Mouse (Mus musculus) intestine, embryonic 16.5 days (tissue): ENCODE measurements at regions not wholly inside any gene's neighbourhood (a gene's known extent, or its start where the extent isn't known, plus 50 kb on each side); places are given as distances from the start of the nearest gene placed in this dataset.
"Not testable (repeated sequence)": the region's sequence is repeated elsewhere in the genome, so short reads cannot be mapped to it uniquely, and the experiment has no call there.

Experiments
- ATAC-seq: fragments of 200-750 bp; cut with Nextera tagmentation; 2 replicates; pipeline ENCODE4 v1.8.0; 2017; ENCODE audit warnings: moderate TSS enrichment, moderate library complexity
- H3K27ac ChIP-seq: fragments of 300-500 bp; sonication (generic); 2 replicates; pipeline ENCODE4 v1.5.1; 2014; ENCODE audit warnings: mild to moderate bottlenecking, low read length
- H3K27me3 ChIP-seq: fragments of 300-500 bp; sonication (generic); replicated peaks from 2 replicates; pipeline ENCODE4 v1.6.1; 2014; ENCODE audit warnings: low read length, control low read depth, mixed read lengths; ENCODE audit not compliant: control insufficient read depth, insufficient read depth
- H3K36me3 ChIP-seq: fragments of 300-500 bp; sonication (generic); 2 replicates; pipeline ENCODE4 v1.6.1; 2014; ENCODE audit warnings: low read length, control low read depth; ENCODE audit not compliant: control insufficient read depth, insufficient read depth
- H3K4me1 ChIP-seq: fragments of 300-500 bp; sonication (generic); 2 replicates; pipeline ENCODE4 v1.6.1; 2014; ENCODE audit warnings: low read length, control low read depth, mixed read lengths; ENCODE audit not compliant: control insufficient read depth, insufficient read depth
- H3K4me2 ChIP-seq: fragments of 300-500 bp; sonication (generic); 2 replicates; pipeline ENCODE4 v1.6.1; 2014; ENCODE audit warnings: low read depth, low read length, control low read depth
- H3K4me3 ChIP-seq: fragments of 300-500 bp; sonication (generic); 2 replicates; pipeline ENCODE4 v1.5.1; 2014; ENCODE audit warnings: mild to moderate bottlenecking, low read length
- H3K9ac ChIP-seq: fragments of 300-500 bp; sonication (generic); 2 replicates; pipeline ENCODE4 v1.6.1; 2014; ENCODE audit warnings: low read depth, low read length
- H3K9me3 ChIP-seq: fragments of 300-500 bp; sonication (generic); 2 replicates; pipeline ENCODE4 v1.6.1; 2016; ENCODE audit warnings: low read length, control low read depth; ENCODE audit not compliant: control insufficient read depth
- WGBS: fragments of 180-500 bp; shearing (Covaris S2); extraction: QIAGEN DNeasy Blood & Tissue Kit; methylation state at CpG from one replicate; pipeline ENCODE4 v1.1.7; 2014; 5-methylcytosine and 5-hydroxymethylcytosine counted together

DNA sequence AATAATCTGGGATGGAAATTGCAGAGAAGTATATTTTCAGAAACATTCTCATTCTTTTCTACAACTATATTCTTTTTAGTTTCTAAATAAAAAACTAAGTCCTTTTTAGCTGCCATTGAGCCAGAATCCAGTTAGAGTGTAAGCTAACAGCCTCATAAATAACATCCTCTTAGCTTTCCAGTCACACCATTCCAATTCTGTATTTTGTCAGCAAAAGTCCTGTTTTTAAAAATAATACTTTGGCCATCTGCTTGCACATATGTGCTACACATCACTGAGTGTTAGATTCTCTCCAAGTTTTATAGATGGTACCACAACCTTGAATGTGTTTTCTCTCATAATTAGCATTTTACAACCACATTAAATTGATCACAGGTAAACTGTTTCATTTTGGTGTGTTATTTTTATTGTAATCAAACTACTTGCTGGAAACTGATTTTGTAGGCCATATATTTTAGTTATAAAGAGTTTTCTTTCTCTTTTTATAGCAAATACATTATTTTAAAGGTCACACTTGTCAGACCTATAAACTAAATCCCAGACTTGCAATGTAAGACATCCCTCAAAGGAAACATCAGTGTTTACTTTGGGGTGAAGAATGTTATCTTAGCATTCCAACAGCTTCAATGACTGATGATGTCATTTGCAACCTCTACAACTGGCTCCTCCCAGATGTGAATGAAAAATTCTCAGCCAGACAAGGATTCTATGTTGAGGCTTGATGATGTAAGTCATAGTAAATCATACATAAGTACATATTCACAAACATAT, 1878.9 kb upstream of the Flrt2 start:
- H3K36me3 ChIP-seq: no peaks in the 10 kb centered on the region
- no peak overlapping the region for H3K4me2 ChIP-seq
- no peak overlapping the region for H3K27ac ChIP-seq
- H3K4me3 ChIP-seq: no peak overlapping the region
- ATAC-seq: no peak
- no peaks in the 10 kb centered on the region for H3K27me3 ChIP-seq
- H3K4me1 ChIP-seq: no peaks in the 10 kb centered on the region
- H3K9me3 ChIP-seq: no peaks in the 10 kb centered on the region
- H3K9ac ChIP-seq: no peak overlapping the region

DNA sequence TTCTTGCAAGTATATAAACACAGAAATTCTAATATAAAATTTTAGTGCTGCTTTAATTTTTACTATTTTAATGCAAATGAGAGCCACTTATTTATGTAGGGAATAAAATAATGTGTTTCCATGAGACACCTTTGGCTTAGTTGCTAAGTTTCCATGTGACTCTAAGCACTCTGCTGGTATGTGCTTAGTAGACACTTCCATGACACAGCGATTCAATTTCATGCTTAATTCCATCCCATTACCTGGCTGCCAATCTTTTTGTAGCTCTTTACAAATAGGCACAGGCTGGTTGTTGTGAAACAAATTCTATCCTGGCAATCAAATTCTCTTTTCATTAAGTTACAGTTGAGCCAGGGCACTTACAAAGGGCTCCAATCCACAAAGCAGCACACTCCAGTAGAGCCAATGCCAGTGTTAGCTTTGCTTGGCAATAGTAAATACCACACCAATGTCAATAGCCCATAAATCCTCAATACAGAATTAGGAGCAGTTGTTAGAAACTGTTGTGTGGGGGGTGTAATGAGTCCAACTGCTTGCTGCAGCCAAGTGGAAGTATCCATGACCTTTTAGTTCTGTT, 1841.0 kb upstream of the Flrt2 start:
- Histone ChIP-seq H3K9me3 (no peaks in the 10 kb centered on the region), H3K27ac (no peak overlapping the region), H3K4me2 (no peak overlapping the region), H3K36me3 (no peaks in the 10 kb centered on the region), H3K4me1 (no peaks in the 10 kb centered on the region), H3K9ac (no peak overlapping the region), H3K4me3 (no peak overlapping the region), H3K27me3 (no peaks in the 10 kb centered on the region)
- 61% methylated on average over 1 of the region's 1 CpGs for WGBS
- no peak for ATAC-seq

DNA sequence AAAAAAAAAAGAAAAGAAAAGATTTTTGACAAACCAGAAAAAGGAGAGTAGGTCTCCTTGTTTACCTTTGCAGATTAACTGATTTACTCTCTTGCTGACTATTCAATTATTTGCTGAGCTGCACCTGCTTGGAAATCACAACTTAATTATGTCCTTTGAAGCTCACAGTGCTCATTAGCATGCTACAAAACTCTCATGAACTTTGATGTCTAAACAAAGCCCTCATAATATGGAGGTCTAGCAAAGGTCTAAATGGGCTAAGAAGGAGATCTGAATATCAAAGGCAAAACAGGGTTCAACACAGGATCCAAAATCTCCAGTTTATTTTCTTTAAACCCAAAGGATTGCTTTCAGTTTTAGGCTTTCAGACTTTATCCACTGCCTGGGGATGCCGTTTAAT, 1840.4 kb upstream of the Flrt2 start:
- no peaks in the 10 kb centered on the region for H3K36me3 ChIP-seq
- no peak overlapping the region for H3K27ac ChIP-seq
- no peak overlapping the region for H3K4me3 ChIP-seq
- H3K9ac ChIP-seq: no peak overlapping the region
- no peaks in the 10 kb centered on the region for H3K9me3 ChIP-seq
- WGBS: 48% methylated on average over 1 of the region's 1 CpGs
- no peaks in the 10 kb centered on the region for H3K27me3 ChIP-seq
- H3K4me1 ChIP-seq: no peaks in the 10 kb centered on the region
- no peak for ATAC-seq
- H3K4me2 ChIP-seq: no peak overlapping the region

DNA sequence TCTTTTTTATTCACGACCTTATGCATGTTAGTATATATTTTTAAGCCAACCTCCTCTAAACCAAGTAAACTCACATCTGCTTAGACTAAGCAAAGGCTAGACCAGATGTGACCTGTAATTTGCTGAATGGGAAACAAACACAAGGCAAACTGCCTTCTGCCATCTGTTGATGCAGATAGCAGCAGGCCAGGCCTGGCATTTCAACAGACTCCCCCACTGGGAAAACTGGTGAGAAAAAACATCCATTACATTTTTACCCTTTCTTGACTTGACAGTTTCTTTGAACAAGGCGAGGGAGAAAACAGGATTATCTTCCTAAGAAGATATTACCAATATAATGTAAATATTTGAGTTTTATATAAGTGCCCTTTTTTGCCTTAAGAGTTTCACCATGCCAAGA, 1806.1 kb upstream of the Flrt2 start:
- WGBS: 64% methylated on average over 2 of the region's 2 CpGs
- Histone ChIP-seq H3K27ac (no peak overlapping the region), H3K9me3 (no peaks in the 10 kb centered on the region), H3K9ac (no peak overlapping the region), H3K4me2 (no peak overlapping the region), H3K4me1 (no peaks in the 10 kb centered on the region), H3K36me3 (no peaks in the 10 kb centered on the region), H3K27me3 (no peaks in the 10 kb centered on the region), H3K4me3 (no peak overlapping the region)
- no peak for ATAC-seq

DNA sequence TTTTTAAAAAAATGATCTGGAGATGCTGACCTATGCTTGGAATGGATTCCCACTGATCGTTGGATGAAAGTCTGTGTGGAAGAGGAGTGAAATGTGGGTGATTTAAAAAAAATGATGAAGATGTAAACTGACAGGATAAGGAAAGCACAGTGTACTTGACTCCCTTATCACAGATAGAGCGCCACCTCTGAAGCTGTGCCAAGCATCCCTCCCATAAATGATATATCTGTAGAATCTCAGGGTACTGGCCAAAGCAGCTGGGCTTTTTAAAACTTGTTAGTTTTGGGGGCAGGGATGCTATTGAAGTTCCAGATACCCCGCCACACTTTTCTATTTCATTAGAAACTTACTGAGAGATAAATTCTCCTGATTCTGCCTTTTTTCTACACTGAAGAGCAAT, 1801.9 kb upstream of the Flrt2 start:
- no peak overlapping the region for H3K9ac ChIP-seq
- ATAC-seq: no peak
- 79% methylated on average over 3 of the region's 3 CpGs for WGBS
- no peaks in the 10 kb centered on the region for H3K36me3 ChIP-seq
- H3K4me3 ChIP-seq: no peak overlapping the region
- no peaks in the 10 kb centered on the region for H3K9me3 ChIP-seq
- no peaks in the 10 kb centered on the region for H3K27me3 ChIP-seq
- H3K4me2 ChIP-seq: no peak overlapping the region
- no peak overlapping the region for H3K27ac ChIP-seq
- no peaks in the 10 kb centered on the region for H3K4me1 ChIP-seq

DNA sequence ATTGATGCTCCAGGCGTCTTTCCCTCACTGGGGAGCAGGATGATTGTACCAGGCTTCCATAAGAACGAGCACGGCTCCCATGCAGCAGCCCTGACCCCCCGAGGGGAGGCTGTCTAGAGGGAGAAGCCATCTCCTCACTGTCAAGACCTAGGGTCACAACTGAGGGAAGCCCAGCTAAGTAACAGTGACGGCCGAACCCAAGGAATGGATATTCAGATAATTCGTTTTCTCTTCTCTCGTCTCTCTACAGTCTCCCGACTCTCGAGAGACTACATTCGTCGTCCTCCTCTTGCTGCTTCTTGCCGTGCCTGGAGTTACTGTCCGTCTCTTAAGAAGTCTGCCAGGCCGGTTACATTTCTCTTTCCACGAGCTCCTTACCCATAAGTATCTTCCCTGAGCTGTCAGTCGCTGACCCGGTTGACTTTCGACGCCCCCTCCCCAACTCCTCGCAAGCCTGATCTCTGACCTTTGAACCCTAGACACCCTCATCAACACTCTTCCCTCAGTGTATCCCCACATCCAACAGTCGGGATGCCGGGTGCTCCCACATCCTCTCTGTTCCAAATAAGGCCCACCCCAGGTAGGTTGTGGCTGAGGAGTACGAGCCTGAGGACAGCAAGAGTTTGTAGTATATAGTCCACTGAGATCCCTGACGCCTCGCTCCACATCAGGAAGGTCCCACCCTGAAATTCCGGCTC, 1763.3 kb upstream of the Flrt2 start:
- not testable (repeated sequence) for H3K9ac ChIP-seq, H3K27me3 ChIP-seq, H3K27ac ChIP-seq, H3K4me3 ChIP-seq, H3K4me1 ChIP-seq, H3K36me3 ChIP-seq, H3K9me3 ChIP-seq, H3K4me2 ChIP-seq
- ATAC-seq: peak; percentile 86
- 90% methylated on average over 1 of the region's 27 CpGs for WGBS

DNA sequence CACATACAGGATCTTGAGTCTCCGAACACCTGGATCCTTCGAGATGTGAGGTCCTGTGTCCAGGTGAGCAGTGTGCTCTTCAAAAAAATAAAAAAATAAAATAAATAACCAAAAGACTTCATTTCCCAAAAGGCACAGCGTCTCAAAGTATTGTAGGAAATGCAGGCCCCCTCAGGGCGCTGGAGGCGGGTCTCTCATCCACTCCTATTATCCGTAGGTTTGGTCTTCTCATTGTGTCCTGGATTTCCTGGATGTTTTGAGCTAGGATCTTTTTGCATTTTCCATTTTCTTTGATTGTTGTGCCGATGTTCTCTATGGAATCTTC, 1762.8 kb upstream of the Flrt2 start:
- ATAC-seq: peak; percentile 81
- H3K27me3 ChIP-seq, H3K9ac ChIP-seq, H3K4me3 ChIP-seq, H3K27ac ChIP-seq, H3K4me1 ChIP-seq, H3K4me2 ChIP-seq, H3K9me3 ChIP-seq, H3K36me3 ChIP-seq: not testable (repeated sequence)
- WGBS: 91% methylated on average over 4 of the region's 7 CpGs

DNA sequence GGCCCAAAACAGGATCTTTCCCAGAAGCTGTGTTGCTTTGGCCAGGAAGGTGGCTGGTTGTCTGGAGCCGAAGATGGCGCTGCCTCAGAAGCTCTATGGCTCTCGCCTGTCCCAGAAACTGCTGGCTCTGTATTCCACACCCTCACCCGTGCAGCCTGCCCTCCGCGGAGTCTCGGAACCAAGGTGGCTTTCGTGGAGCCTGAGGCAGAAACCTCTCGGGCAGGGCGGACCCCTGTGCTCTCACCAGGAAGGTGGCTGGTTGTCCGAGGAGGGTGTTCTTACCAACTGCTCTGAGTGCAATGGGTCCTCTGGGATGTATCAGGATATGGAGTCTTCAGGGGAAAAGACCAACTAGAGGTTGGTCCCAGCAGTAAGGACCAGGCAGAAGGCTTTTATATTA, 1761.8 kb upstream of the Flrt2 start:
- not testable (repeated sequence) for H3K9ac ChIP-seq, H3K4me1 ChIP-seq, H3K27ac ChIP-seq, ATAC-seq, H3K27me3 ChIP-seq, H3K4me3 ChIP-seq, H3K4me2 ChIP-seq, H3K9me3 ChIP-seq, H3K36me3 ChIP-seq
- WGBS: 91% methylated on average over 11 of the region's 11 CpGs

DNA sequence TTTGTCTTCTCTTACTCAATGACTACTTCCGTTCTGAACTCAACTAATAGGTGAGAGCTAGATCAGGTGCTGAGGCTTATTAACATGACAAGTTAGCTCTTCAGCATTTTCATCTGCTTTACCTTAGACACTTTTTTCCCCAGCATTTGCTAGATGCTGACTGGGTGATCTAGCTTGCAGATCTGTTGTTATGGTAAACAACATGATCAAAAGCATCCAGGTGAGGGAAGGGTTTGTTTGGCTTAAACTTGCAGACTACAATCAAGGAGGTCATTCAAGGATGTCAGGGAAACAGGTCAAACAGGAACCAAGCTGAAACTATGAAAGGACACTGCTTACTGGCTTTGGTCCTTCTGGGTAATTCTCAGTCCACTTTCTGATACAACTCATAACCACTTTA, 1731.2 kb upstream of the Flrt2 start:
- 90% methylated on average over 1 of the region's 1 CpGs for WGBS
- no peak overlapping the region for H3K27ac ChIP-seq
- no peak overlapping the region for H3K9ac ChIP-seq
- H3K4me1 ChIP-seq: no peaks in the 10 kb centered on the region
- H3K9me3 ChIP-seq: no peaks in the 10 kb centered on the region
- no peak overlapping the region for H3K4me3 ChIP-seq
- H3K27me3 ChIP-seq: no peaks in the 10 kb centered on the region
- ATAC-seq: no peak
- H3K4me2 ChIP-seq: no peak overlapping the region
- no peaks in the 10 kb centered on the region for H3K36me3 ChIP-seq
